Mouse (Mus musculus) cortical plate, adult 2 months (tissue): ENCODE results near the gene Prdm16. TPM values are rescaled to one million over a fixed set of nuclear protein-coding genes. Genes with fewer than 3 reads are reported as not detected.
A peak's percentile ranks its signal among the peaks of the same experiment; 100 is the strongest.

Experiments used
- H3K27ac ChIP-seq: fragments of 200-500 bp; 2 replicates; pipeline ENCODE4 v1.5.1; 2012; ENCODE audit warnings: low read length, control low read depth, inconsistent platforms; ENCODE audit not compliant: insufficient read depth
- H3K4me1 ChIP-seq: fragments of 200-500 bp; 2 replicates; pipeline ENCODE4 v1.6.1; 2011; ENCODE audit warnings: low read length; ENCODE audit not compliant: control insufficient read depth, insufficient read depth
- H3K4me3 ChIP-seq: fragments of 200-500 bp; 2 replicates; pipeline ENCODE4 v1.5.1; 2011; ENCODE audit warnings: mild to moderate bottlenecking, low read length, control low read depth; ENCODE audit not compliant: insufficient read depth
- CTCF ChIP-seq: fragments of 200-500 bp; IDR thresholded peaks from 2 replicates; pipeline ENCODE4 v1.5.1; 2011; ENCODE audit warnings: mild to moderate bottlenecking, control low read depth, low read length; ENCODE audit not compliant: insufficient read depth; ENCODE audit errors: extremely low read depth
- POLR2A ChIP-seq: fragments of 200-500 bp; IDR thresholded peaks from 2 replicates; pipeline ENCODE4 v1.6.1; 2011; ENCODE audit warnings: mild to moderate bottlenecking, low read length, control low read depth; ENCODE audit not compliant: insufficient read depth; ENCODE audit errors: extremely low read depth
- polyA plus RNA-seq: library from polyadenylated mRNA; depleted of rRNA; stranded (reverse); fragments of >200 nt; gene quantifications from 2 replicates; pipeline ENCODE4 v1.2.3, GENCODE M21; 2012

The Prdm16 gene
- polyA plus RNA-seq, 1 experiment = 5.4 TPM

DNA sequence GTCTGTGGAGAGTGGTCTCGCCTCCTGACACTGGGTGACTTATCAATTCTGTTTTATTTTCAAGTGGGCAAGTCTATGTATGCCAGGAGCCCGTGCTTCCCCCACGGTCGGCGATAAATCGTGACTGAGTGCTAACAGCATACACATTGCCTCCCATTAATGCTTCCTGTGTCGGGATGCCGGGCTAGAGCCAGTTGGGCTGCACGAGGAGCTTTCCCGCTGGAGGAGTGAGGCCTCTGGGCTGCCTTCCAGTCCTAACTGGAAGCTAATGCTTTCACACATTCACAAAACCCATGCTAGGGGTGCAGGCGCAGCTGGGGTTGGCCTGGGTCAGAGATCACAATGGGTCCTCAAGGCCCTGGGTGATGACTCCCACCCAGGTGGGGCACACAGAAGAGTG, 212.0 kb downstream of the Prdm16 start:
- Histone ChIP-seq H3K4me3 (no peak overlapping the region), H3K27ac (no peak overlapping the region), H3K4me1 (peaks cover 2% of the 10 kb centered on the region)
- no peak for TF ChIP-seq POLR2A
- no peak for TF ChIP-seq CTCF

DNA sequence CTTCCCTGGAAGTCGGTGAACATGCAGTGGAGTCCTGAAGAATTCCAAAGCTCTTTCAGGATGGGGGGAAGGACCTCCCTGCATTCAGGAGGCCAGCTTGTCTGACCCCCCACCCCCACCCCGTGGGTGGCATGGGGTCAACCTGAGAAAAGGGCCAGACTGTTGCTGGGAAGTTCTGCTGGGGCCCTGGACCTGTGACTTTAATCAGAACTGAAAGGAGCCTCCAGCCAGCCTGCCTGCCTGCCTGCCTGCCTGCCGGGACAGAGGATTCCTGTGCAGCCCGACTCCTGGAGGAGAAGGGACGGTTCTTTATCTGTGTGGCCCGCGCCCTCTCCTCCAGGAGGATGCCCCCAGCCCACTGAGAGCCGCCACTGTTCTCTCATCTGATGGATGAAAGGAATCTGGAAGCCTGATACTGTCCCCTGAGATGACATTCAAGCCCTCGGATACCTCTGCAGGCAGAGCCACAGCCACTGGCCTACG, 214.2 kb downstream of the Prdm16 start:
- Histone ChIP-seq H3K27ac (no peak overlapping the region), H3K4me3 (no peak overlapping the region), H3K4me1 (peaks cover 2% of the 10 kb centered on the region)
- TF ChIP-seq CTCF = no peak
- no peak for TF ChIP-seq POLR2A

DNA sequence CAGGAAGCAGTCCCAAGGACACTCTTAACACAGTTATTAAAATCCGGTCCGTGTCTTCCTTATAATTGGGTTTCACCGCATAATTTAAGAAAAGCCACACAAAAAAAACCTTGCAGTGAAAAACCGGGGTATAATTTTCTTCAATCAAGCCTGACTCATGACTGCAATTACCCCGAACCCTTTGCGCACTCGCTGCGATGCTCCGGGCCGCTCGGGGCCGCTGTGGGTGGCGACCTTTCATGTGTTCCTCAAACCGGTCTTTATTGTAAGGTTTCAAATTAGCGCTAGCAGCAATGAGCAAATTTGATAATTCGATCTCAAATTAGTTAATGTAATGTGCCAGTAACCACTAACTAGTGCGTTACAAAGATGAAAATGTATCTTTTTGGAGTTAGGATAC, 215.9 kb downstream of the Prdm16 start:
- TF ChIP-seq POLR2A (no peak), CTCF (no peak)
- Histone ChIP-seq H3K27ac (no peak overlapping the region), H3K4me3 (no peak overlapping the region), H3K4me1 (peaks cover 2% of the 10 kb centered on the region)

DNA sequence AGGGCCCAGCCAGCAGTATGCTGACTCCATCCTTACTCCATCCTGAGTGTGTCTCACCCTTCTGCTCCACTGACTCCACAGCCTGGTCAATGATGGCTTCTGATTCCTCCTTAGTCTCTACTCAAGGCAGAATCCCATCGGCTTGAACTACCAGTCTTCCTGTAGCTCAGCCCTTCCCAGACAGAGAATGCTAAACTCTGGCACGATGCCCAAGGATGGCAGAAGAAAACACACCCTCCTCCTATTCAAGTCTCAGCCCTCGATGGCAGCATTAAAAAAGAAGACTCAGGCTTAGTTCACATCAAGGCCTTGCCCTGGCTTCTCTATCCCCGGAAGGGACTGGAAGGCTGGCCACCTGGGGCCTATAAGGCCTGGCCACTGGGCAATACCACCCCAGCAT, 216.9 kb downstream of the Prdm16 start:
- TF ChIP-seq CTCF (no peak), POLR2A (no peak)
- no peak overlapping the region for H3K4me3 ChIP-seq
- H3K27ac ChIP-seq = no peak overlapping the region
- no peaks in the 10 kb centered on the region for H3K4me1 ChIP-seq

DNA sequence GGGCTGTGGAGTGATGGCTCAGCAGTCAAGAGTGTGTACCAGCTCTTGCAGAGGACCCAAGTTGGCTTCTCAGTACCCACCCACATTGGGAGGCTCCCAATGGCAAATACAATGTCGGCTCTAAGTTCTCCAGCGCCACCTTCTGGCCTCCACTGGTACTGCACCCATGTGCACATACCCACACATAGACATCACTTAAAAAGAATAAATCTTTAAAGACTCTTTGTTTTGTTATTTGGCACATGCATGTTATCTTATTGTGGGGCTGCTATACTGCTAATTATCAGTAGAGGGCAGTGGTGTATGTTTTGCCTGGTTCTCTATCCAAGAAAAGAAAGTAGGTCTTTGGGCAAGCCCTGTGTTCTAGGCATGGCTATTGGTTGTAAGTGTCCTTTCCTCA, 217.7 kb downstream of the Prdm16 start:
- no peak overlapping the region for H3K4me3 ChIP-seq
- H3K4me1 ChIP-seq = no peaks in the 10 kb centered on the region
- no peak overlapping the region for H3K27ac ChIP-seq
- TF ChIP-seq CTCF = peak; percentile 14; the same call in 1 of the 2 replicates
- TF ChIP-seq POLR2A = no peak

DNA sequence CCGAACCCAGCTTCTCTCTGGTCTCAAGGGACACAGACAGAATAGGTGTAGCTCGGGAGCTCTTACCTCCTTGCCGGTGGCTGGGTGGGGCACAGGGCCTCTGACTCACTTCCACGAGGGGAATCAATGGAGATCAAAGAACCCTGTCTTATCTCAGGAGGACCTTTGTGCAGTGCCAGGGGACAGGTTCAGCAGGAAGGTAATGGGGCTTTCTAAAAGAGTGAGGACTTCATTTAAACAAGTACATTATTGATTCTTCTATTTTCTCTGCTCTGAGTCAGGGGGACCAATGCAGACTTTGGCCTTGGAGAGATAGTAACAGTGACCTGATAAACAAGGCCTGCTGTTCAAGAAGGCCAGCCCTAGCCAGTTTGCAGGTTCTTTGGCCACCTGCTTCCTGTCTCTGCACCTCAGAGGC, 218.3 kb downstream of the Prdm16 start:
- Histone ChIP-seq H3K4me1 (no peaks in the 10 kb centered on the region), H3K27ac (no peak overlapping the region), H3K4me3 (no peak overlapping the region)
- no peak for TF ChIP-seq CTCF
- TF ChIP-seq POLR2A = no peak

DNA sequence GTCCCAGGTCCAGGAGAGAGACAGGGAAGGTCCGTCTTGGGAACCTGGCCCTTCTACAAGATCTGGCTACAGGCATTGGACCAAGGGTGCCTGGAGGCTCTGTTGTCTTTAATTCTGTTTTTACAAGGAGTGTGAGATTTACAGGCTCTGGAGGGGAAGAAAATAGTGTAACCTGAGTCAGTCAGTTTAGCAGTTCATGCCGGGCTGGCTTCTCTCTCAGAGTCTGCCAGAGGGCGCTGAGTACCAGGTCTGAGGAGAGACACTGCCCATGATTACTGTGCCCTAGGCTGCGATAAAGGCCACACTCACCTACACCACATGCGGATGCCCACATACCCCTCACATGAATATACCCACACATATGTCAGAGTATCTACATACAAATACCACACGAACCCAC, 219.9 kb downstream of the Prdm16 start:
- H3K4me3 ChIP-seq = no peak overlapping the region
- no peaks in the 10 kb centered on the region for H3K4me1 ChIP-seq
- TF ChIP-seq CTCF (no peak), POLR2A (no peak)
- no peak overlapping the region for H3K27ac ChIP-seq

DNA sequence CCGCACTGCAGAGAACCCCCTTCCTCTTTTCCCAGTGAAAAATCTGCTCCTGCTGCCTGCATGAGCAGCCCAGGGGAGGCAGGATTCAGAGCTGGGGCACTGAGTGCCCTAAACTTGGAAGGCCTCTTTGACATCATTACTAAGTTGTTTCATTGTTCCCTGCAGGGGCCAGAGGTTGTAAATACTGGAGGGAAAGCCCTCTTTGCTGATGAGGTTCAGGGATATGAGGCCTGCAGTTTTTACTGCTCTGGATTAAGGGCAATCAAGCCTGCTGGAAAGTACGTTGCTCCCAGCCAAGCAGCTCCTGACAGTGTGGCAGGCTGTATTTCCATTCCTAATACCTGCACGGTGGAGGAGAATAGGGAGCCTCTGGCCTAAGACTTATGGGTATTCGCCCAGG, 221.8 kb downstream of the Prdm16 start:
- TF ChIP-seq POLR2A = no peak
- TF ChIP-seq CTCF = no peak
- H3K4me1 ChIP-seq = no peaks in the 10 kb centered on the region
- H3K27ac ChIP-seq = no peak overlapping the region
- no peak overlapping the region for H3K4me3 ChIP-seq

DNA sequence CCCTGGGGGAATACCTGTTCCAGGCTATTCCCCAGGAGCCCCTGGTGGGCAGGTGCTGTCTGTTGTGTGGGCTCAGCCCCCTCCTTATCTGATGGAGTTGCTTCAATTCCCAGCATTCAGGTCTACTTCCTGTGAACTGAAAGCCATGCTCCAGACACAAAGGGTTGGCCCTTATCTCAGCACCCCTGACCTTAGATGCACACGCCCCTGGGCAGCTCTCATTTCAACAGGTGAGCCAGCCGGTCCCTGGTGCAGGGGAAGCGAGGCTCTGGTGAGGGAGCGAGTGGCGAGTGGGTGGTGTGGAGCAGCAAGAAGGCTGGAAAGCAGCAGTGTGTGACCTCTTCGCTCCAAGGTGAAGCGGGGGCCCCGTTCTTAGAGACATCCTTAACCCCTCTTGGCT, 226.1 kb downstream of the Prdm16 start:
- H3K4me1 ChIP-seq = no peaks in the 10 kb centered on the region
- TF ChIP-seq CTCF = no peak
- no peak for TF ChIP-seq POLR2A
- H3K4me3 ChIP-seq = no peak overlapping the region
- H3K27ac ChIP-seq = no peak overlapping the region

DNA sequence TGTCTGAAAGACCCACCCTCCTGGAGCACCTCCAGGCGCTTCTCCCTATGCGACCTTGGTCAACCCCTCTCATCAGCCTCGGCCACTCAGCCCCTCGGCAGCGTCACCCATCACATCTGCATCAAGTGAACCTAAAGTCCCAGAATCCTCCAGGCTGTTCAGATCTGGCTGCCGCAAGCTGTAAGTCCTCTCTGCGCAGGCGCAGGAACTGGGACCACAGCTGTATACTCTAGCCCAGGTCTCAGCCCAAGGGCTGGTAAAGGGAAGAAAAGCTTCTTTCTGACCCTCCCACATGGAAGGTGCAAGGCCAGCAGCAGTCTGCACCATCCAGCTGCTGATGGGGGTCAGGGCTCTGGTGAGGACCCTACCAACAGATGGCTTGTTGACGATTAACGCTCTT, 226.8 kb downstream of the Prdm16 start:
- Histone ChIP-seq H3K4me3 (no peak overlapping the region), H3K4me1 (no peaks in the 10 kb centered on the region), H3K27ac (no peak overlapping the region)
- TF ChIP-seq CTCF = no peak
- no peak for TF ChIP-seq POLR2A

DNA sequence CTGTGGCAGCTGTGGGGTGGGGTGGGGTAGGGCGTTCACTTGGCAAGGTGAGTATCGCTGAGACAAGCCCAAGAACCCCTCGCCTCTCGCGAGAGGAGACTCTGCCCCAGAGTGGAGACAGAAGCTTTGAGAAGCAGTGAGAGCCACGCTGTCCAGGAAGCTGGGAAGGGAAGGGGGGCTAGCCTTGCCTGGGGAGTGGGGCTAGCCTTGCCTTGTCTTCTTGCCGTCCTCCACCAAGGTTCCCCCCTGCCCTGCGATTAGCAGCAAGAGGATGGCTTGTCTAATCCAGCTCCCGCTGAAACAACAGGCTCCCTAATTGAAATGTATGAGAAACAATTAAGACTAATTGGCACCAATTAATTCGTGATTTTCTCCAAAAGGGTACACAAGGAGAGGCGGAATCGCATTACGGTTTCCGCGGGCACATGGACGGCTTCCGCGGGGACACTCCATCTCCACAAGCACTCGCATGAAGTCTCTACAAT, 227.4 kb downstream of the Prdm16 start:
- H3K27ac ChIP-seq = no peak overlapping the region
- no peak overlapping the region for H3K4me3 ChIP-seq

More for the DNA sequence above, 227.4 kb downstream of the Prdm16 start:
- no peak for TF ChIP-seq POLR2A
- no peak for TF ChIP-seq CTCF
- H3K4me1 ChIP-seq = no peaks in the 10 kb centered on the region
